Mouse (Mus musculus): ENCODE data around the gene Cpne8. TPM values are rescaled to one million over a fixed set of nuclear protein-coding genes. Genes with fewer than 3 reads are reported as not detected.

Cpne8 gene
- not detected for total RNA-seq (2023)

DNA sequence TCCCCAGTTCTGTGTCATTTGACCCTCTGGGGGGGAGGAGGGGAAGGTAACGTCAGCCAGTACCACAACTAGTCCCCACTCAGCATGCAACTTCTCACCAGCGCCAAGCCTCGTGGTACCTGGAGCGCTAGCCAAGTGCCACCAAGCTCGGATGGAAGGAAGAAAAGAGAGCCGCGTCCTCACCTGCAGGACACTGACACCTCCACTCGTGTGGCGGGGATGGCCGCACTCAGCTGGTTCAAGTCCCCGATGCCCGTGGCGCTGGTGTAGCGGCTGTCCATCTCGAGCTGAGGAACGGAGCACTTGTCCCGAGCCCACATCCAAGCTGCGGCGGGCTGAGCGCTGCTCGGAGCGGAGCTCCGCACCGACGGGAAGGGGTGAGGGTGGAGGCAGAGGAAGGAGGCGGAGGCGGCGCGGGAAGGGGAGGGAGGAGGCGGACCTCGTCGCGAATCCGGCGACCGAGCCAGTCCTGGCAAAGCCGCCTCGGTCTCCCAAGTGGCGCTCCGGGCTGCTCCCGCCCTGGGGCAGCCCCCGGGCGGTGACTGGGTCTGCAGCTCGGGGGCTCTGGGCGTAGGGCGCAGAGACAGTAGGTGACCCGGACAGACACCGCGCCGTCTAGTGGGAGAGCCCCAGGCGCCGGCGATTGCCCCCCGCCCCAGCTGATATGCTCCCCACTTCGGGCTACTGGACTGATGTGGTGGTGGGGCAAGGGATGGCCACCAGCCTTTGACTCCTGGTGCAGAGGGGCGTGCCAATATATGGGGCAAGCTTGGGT lies at the start of gene Cpne8:
Gene Cpne8, minus strand, starts transcription at position 448 of the 775 bp plus-strand sequence.

All from neutrophil, adult 83 days (primary cell).